Mouse (Mus musculus): ENCODE data around the gene Ctnnb1.
A peak's percentile ranks its signal among the peaks of the same experiment; 100 is the strongest.

The Ctnnb1 gene

GRCm38 (mm10) chr9:120926939-120927606 is 1.9 kb upstream of the Ctnnb1 start:
- DNase-seq (ENCODE audit: low spot score), result no peak

- no peak for DNase-seq (ENCODE audit: low spot score)
Measured at GRCm38 (mm10) chr9:120930021-120930420, 1.0 kb downstream of the Ctnnb1 start.

- DNase-seq (ENCODE audit: low spot score), result no peak
Measured at GRCm38 (mm10) chr9:120930811-120931210, 1.8 kb downstream of the Ctnnb1 start.

GRCm38 (mm10) chr9:120932371-120932770 is 3.4 kb downstream of the Ctnnb1 start:
- DNase-seq (ENCODE audit: low spot score), result peak; percentile 28

- peak; percentile 96 for DNase-seq (ENCODE audit: low spot score)
Measured at GRCm38 (mm10) chr9:120932797-120933586, 4.0 kb downstream of the Ctnnb1 start.

- DNase-seq (ENCODE audit: low spot score), result no peak
Measured at GRCm38 (mm10) chr9:120933587-120933885, 4.5 kb downstream of the Ctnnb1 start.

- peak; percentile 57 for DNase-seq (ENCODE audit: low spot score)
Measured at GRCm38 (mm10) chr9:120933886-120934758, 5.1 kb downstream of the Ctnnb1 start.

GRCm38 (mm10) chr9:120934821-120935633 is 6.0 kb downstream of the Ctnnb1 start:
- no peak for DNase-seq (ENCODE audit: low spot score)

- DNase-seq (ENCODE audit: low spot score), result no peak
Measured at GRCm38 (mm10) chr9:120935634-120935922, 6.6 kb downstream of the Ctnnb1 start.

GRCm38 (mm10) chr9:120936351-120936750 is 7.3 kb downstream of the Ctnnb1 start:
- peak; percentile 84 for DNase-seq (ENCODE audit: low spot score)

GRCm38 (mm10) chr9:120940858-120941257 is 11.8 kb downstream of the Ctnnb1 start:
- no peak for DNase-seq (ENCODE audit: low spot score)

GRCm38 (mm10) chr9:120943757-120944156 is 14.7 kb downstream of the Ctnnb1 start:
- no peak for DNase-seq (ENCODE audit: low spot score)

- DNase-seq (ENCODE audit: low spot score), result no peak
Measured at GRCm38 (mm10) chr9:120944211-120944610, 15.2 kb downstream of the Ctnnb1 start.

- DNase-seq (ENCODE audit: low spot score), result no peak
Measured at GRCm38 (mm10) chr9:120946131-120946530, 17.1 kb downstream of the Ctnnb1 start.

GRCm38 (mm10) chr9:120948832-120949231 is 19.8 kb downstream of the Ctnnb1 start:
- DNase-seq (ENCODE audit: low spot score), result no peak

GRCm38 (mm10) chr9:120950761-120951160 is 21.7 kb downstream of the Ctnnb1 start:
- no peak for DNase-seq (ENCODE audit: low spot score)

- no peak for DNase-seq (ENCODE audit: low spot score)
Measured at GRCm38 (mm10) chr9:120951947-120952346, 22.9 kb downstream of the Ctnnb1 start.

- no peak for DNase-seq (ENCODE audit: low spot score)
Measured at GRCm38 (mm10) chr9:120958051-120958450, 29.0 kb downstream of the Ctnnb1 start.

GRCm38 (mm10) chr9:120958560-120958959 is 29.5 kb downstream of the Ctnnb1 start:
- no peak for DNase-seq (ENCODE audit: low spot score)

- no peak for DNase-seq (ENCODE audit: low spot score)
Measured at GRCm38 (mm10) chr9:120959225-120959624, 30.2 kb downstream of the Ctnnb1 start.

GRCm38 (mm10) chr9:120960611-120961010 is 31.6 kb downstream of the Ctnnb1 start:
- no peak for DNase-seq (ENCODE audit: low spot score)

- DNase-seq (ENCODE audit: low spot score), result no peak
Measured at GRCm38 (mm10) chr9:120961466-120961865, 32.5 kb downstream of the Ctnnb1 start.
